Mouse (Mus musculus) heart, adult 9 months (tissue): ENCODE measurements around the gene Olfr1143.

Source experiments
- DNase-seq, 2 experiments: peaks; one replicate each; pipeline ENCODE4 v3.0.0; 2022; ENCODE audit warnings: low spot score in 2 of 2

Gene Olfr1143

GRCm38 (mm10) chr2:87800292-87800691, at the start of gene Olfr1143:
Gene Olfr1143, plus strand, starts transcription at chr2:87800592.
- no peak for DNase-seq

- no peak for DNase-seq
Measured at GRCm38 (mm10) chr2:87753891-87754290, 46.5 kb upstream of the Olfr1143 start, which contains the start of gene Olfr1141. Gene Olfr1141, minus strand, starts transcription at chr2:87753991.

GRCm38 (mm10) chr2:87776143-87776542, 24.2 kb upstream of the Olfr1143 start:
- no peak for DNase-seq

- DNase-seq, result no peak
Measured at GRCm38 (mm10) chr2:87779183-87779582, 21.2 kb upstream of the Olfr1143 start, which contains the start of gene Olfr152. Gene Olfr152, plus strand, starts transcription at chr2:87779483.

GRCm38 (mm10) chr2:87809522-87809921, 9.1 kb downstream of the Olfr1143 start, which contains the start of gene Olfr1145:
Gene Olfr1145, plus strand, starts transcription at chr2:87809822.
- DNase-seq, result no peak

- DNase-seq, result no peak
Measured at GRCm38 (mm10) chr2:87830233-87830632, 29.8 kb downstream of the Olfr1143 start, which contains the start of gene Olfr1148. Gene Olfr1148, plus strand, starts transcription at chr2:87830533.

GRCm38 (mm10) chr2:87843693-87844092, 43.3 kb downstream of the Olfr1143 start, which contains the start of gene Olfr1150-ps1:
Gene Olfr1150-ps1, plus strand, starts transcription at chr2:87843993.
- no peak for DNase-seq
